Mouse (Mus musculus): Measurements from ENCODE around the gene Timm23. TPM values are rescaled to one million over a fixed set of nuclear protein-coding genes. Genes with fewer than 3 reads are reported as not detected.

Timm23 gene
- polyA plus RNA-seq, 1 experiment from 2014 or later: 350 TPM

DNA sequence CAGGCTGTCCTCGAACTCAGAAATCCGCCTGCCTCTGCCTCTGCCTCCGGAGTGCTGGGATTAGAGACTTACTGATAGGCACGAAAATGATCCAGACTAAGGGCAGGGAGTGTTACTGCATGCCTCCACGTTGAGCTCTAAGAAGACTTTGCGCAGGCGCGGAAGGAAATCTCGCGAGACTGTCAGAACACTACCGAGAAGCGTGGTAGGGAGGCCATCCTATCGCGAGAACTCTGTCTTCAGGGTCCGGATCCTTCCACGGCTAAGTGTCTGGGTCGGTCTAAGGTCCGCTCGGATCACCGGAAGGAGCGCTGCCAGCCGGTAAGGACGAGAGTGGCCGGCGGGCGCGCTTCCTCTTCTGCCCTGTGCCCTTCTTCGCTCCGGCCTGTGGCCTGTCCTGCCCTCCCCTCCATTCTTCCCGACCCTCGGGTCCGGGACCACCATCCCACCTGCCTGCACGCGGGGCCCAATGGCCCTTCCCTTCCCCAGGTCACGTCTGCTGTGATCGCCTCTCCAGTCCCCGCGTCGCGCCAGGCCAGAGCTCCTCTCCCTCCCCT, 41.9 kb downstream of the Timm23 start, which contains the start of gene Ncoa4:
Ncoa4 (plus strand) TSS at position 176 of the 557 bp plus-strand sequence.
- no peaks in the 10 kb centered on the region for H3K27me3 ChIP-seq (replicated peaks; ENCODE audit: control insufficient read depth, insufficient read depth, low read length)
- H3K4me3 ChIP-seq (ENCODE audit: low read length): peak within 1 kb of the TSS; percentile 90
- peak; percentile 91 for ATAC-seq
- H3K4me2 ChIP-seq (ENCODE audit: low read depth, low read length): peak within 1 kb of the TSS; percentile 78
- H3K36me3 ChIP-seq (ENCODE audit: control insufficient read depth, insufficient read depth, low read length): no peaks in the 10 kb centered on the region
- H3K4me1 ChIP-seq (ENCODE audit: control insufficient read depth, insufficient read depth, low read length): peaks cover 19% of the 10 kb centered on the region
- peak within 1 kb of the TSS; percentile 95 for H3K9ac ChIP-seq (ENCODE audit: low read depth, low read length)
- H3K9me3 ChIP-seq (ENCODE audit: control insufficient read depth, low read length): no peaks in the 10 kb centered on the region
- WGBS: under 1% methylated on average over 40 of the region's 40 CpGs
- H3K27ac ChIP-seq (ENCODE audit: low read length): peak within 1 kb of the TSS; percentile 94

DNA sequence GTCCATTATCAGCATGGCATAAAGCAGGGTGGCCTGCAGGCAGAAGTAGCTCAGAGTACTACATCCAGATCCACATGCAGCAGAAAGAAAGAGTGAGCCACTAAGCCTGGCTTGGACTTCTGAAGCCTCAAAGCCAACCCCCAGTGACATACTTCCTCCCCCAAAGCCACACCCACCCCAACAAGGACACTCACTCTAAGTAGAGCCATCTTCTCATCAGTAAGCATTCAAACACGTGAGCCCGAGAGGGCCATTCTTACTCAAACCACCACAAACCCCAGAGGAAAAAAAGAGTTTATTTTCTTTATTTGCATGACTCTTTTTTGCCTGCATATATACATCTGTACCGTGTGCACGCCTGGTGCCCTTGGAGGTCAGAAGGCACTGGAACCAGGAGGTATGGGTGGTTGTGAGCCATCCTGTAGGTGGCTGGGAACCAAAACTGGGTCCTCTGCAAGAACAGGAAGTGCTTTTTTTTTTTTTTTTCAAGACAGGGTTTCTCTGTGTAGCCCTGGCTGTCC, 42.5 kb downstream of the Timm23 start:
- Histone ChIP-seq H3K9me3 (ENCODE audit: control insufficient read depth, low read length) (no peaks in the 10 kb centered on the region), H3K27ac (ENCODE audit: low read length) (peak overlapping the region; percentile 63), H3K27me3 (replicated peaks; ENCODE audit: control insufficient read depth, insufficient read depth, low read length) (no peaks in the 10 kb centered on the region), H3K4me2 (ENCODE audit: low read depth, low read length) (peak overlapping the region; percentile 57), H3K4me3 (ENCODE audit: low read length) (peak overlapping the region; percentile 90), H3K4me1 (ENCODE audit: control insufficient read depth, insufficient read depth, low read length) (peaks cover 19% of the 10 kb centered on the region), H3K36me3 (ENCODE audit: control insufficient read depth, insufficient read depth, low read length) (no peaks in the 10 kb centered on the region), H3K9ac (ENCODE audit: low read depth, low read length) (peak overlapping the region; percentile 65)
- ATAC-seq: peak; percentile 7; the same call in 1 of the 2 replicates
- WGBS: 37% methylated on average over 4 of the region's 4 CpGs

GRCm38 (mm10) chr14:32154758-32155157, 46.9 kb downstream of the Timm23 start:
- Histone ChIP-seq H3K4me2 (ENCODE audit: low read depth, low read length) (no peak overlapping the region), H3K27ac (ENCODE audit: low read length) (no peak overlapping the region), H3K36me3 (ENCODE audit: control insufficient read depth, insufficient read depth, low read length) (no peaks in the 10 kb centered on the region), H3K4me3 (ENCODE audit: low read length) (no peak overlapping the region), H3K27me3 (replicated peaks; ENCODE audit: control insufficient read depth, insufficient read depth, low read length) (no peaks in the 10 kb centered on the region), H3K9ac (ENCODE audit: low read depth, low read length) (no peak overlapping the region), H3K9me3 (ENCODE audit: control insufficient read depth, low read length) (no peaks in the 10 kb centered on the region), H3K4me1 (ENCODE audit: control insufficient read depth, insufficient read depth, low read length) (no peaks in the 10 kb centered on the region)
- 85% methylated on average over 6 of the region's 6 CpGs for WGBS
- ATAC-seq: no peak

DNA sequence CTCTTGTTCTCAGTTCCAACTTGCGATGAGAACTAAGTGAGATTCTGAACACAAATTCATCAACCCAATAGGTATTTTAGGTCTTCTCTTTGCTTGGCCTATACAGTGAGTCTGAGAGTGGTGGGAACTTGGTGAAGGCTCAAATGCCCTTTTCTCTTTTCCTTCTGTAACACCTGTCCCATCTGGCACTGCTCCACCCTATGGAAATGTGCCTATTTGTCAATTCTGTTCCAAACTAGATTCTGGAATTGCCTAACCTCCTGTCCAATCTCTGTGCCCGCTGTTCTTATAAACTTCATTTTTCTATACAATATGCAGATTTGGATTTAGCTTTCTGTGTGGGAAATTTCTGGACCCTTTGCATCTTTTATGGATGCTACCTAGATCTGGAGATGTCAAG, 48.5 kb downstream of the Timm23 start:
- H3K36me3 ChIP-seq (ENCODE audit: control insufficient read depth, insufficient read depth, low read length): no peaks in the 10 kb centered on the region
- 93% methylated on average over 2 of the region's 2 CpGs for WGBS
- H3K9me3 ChIP-seq (ENCODE audit: control insufficient read depth, low read length): no peaks in the 10 kb centered on the region
- H3K27ac ChIP-seq (ENCODE audit: low read length): no peak overlapping the region
- no peak overlapping the region for H3K4me3 ChIP-seq (ENCODE audit: low read length)
- no peak overlapping the region for H3K4me2 ChIP-seq (ENCODE audit: low read depth, low read length)
- H3K27me3 ChIP-seq (replicated peaks; ENCODE audit: control insufficient read depth, insufficient read depth, low read length): no peaks in the 10 kb centered on the region
- no peaks in the 10 kb centered on the region for H3K4me1 ChIP-seq (ENCODE audit: control insufficient read depth, insufficient read depth, low read length)
- ATAC-seq: no peak
- H3K9ac ChIP-seq (ENCODE audit: low read depth, low read length): no peak overlapping the region

DNA sequence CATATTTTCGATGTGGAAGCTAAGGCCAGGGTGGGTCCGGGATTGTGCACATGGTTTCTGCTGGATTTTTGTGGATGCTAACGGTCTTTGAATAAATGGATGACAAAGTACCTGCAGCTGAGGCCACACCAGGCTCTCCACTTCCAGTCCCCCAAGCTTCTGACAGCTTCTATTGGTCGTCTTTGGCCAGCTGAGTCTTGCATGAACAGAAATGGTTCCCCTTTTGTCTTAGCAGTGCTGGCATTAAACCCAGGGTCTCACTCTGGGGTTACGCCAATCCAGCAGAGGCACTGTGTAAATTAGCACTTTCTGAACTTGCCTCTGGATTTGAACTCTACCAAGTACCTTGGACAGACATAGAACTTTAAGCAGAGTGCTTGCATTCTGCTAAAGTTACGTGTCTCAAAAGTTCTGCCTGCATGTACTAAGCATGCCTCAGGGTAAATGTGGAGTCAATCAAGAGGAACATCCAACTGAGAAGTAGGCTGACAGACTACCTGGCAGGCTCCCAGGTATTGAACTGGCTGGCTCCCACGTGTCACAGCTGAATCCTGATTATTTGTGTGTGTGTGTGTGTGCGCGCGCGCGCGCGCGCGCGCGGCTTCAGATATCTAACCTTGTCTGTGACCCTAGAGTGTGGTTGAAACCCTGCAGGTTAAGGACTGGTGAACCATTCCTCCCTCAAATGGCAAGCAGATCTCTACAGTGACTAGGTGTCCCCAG, 49.3 kb downstream of the Timm23 start:
- no peak overlapping the region for H3K4me2 ChIP-seq (ENCODE audit: low read depth, low read length)
- no peaks in the 10 kb centered on the region for H3K36me3 ChIP-seq (ENCODE audit: control insufficient read depth, insufficient read depth, low read length)
- no peak overlapping the region for H3K9ac ChIP-seq (ENCODE audit: low read depth, low read length)
- H3K27ac ChIP-seq (ENCODE audit: low read length): no peak overlapping the region
- H3K27me3 ChIP-seq (replicated peaks; ENCODE audit: control insufficient read depth, insufficient read depth, low read length): no peaks in the 10 kb centered on the region
- ATAC-seq: no peak
- WGBS: 91% methylated on average over 18 of the region's 18 CpGs
- H3K9me3 ChIP-seq (ENCODE audit: control insufficient read depth, low read length): no peaks in the 10 kb centered on the region
- no peak overlapping the region for H3K4me3 ChIP-seq (ENCODE audit: low read length)
- H3K4me1 ChIP-seq (ENCODE audit: control insufficient read depth, insufficient read depth, low read length): no peaks in the 10 kb centered on the region

- Histone ChIP-seq H3K4me2 (ENCODE audit: low read depth, low read length) (no peak overlapping the region), H3K27ac (ENCODE audit: low read length) (no peak overlapping the region), H3K4me3 (ENCODE audit: low read length) (no peak overlapping the region), H3K9ac (ENCODE audit: low read depth, low read length) (no peak overlapping the region), H3K9me3 (ENCODE audit: control insufficient read depth, low read length) (no peaks in the 10 kb centered on the region), H3K4me1 (ENCODE audit: control insufficient read depth, insufficient read depth, low read length) (no peaks in the 10 kb centered on the region), H3K27me3 (replicated peaks; ENCODE audit: control insufficient read depth, insufficient read depth, low read length) (no peaks in the 10 kb centered on the region), H3K36me3 (ENCODE audit: control insufficient read depth, insufficient read depth, low read length) (no peaks in the 10 kb centered on the region)
- WGBS: 82% methylated on average over 2 of the region's 2 CpGs
- ATAC-seq: no peak
Observed at GRCm38 (mm10) chr14:32150872-32151271, 50.8 kb downstream of the Timm23 start.

DNA sequence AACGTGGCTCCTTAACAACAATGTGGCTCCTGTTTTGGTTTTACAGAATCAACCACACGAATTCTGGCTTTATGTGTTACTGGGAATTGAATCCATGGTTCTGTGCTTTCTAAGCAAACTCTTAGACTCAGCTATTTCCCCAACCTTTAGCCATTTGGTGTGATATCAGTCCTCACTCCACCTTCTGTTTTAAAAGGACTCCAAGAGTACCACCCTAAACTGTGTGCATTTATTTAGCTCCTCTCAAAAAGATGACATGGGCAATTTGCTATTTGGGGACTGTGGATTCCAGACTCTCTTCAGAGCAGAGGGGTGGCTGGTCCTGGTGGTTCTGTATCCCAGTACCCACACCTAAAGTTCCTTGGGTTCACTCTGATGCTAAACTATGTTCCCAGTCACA, 55.1 kb downstream of the Timm23 start:
- ATAC-seq: no peak
- no peak overlapping the region for H3K4me2 ChIP-seq (ENCODE audit: low read depth, low read length)
- 69% methylated on average over 2 of the region's 2 CpGs for WGBS

DNA sequence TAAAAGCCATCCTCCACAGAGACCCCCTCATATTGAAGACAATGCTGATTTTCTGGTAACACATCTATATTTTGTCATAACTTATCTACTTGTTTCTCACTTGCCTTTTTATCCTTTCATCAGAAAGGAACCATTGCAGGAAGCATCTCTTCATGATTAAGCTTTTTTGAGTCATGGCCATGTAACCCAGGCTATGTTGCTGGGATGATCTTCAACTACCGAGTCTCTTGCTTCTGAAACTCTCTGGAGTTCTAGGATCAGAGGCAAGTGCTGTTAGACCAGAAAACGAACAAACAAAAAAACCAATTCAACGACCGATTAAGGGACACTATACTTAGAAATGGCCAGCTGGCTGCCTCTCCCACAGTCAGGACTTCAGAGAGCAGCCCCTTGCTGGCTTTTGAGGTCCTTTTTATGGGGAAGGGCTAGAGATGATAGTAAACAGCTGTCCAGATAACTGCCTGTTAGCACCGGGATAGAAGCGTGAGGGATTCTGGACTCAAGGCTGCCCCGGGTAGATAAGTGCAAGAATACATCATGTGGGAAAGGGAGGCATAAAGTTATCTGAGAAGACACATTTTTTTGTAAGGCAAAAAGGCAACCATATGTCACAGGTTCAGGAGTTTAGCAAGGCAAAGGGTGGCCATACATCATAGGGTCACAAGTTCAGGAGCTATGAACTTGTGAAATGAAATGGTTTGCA, 55.7 kb downstream of the Timm23 start:
- WGBS: 65% methylated on average over 7 of the region's 7 CpGs
- no peaks in the 10 kb centered on the region for H3K4me1 ChIP-seq (ENCODE audit: control insufficient read depth, insufficient read depth, low read length)
- H3K4me3 ChIP-seq (ENCODE audit: low read length): no peak overlapping the region
- H3K9me3 ChIP-seq (ENCODE audit: control insufficient read depth, low read length): no peaks in the 10 kb centered on the region
- H3K27me3 ChIP-seq (replicated peaks; ENCODE audit: control insufficient read depth, insufficient read depth, low read length): no peaks in the 10 kb centered on the region
- H3K36me3 ChIP-seq (ENCODE audit: control insufficient read depth, insufficient read depth, low read length): no peaks in the 10 kb centered on the region
- H3K27ac ChIP-seq (ENCODE audit: low read length): no peak overlapping the region
- no peak overlapping the region for H3K4me2 ChIP-seq (ENCODE audit: low read depth, low read length)
- no peak overlapping the region for H3K9ac ChIP-seq (ENCODE audit: low read depth, low read length)
- peak; percentile 71 for ATAC-seq

More for the DNA sequence above, 55.1 kb downstream of the Timm23 start:
- Histone ChIP-seq H3K9me3 (ENCODE audit: control insufficient read depth, low read length) (no peaks in the 10 kb centered on the region), H3K27ac (ENCODE audit: low read length) (no peak overlapping the region), H3K27me3 (replicated peaks; ENCODE audit: control insufficient read depth, insufficient read depth, low read length) (no peaks in the 10 kb centered on the region), H3K4me1 (ENCODE audit: control insufficient read depth, insufficient read depth, low read length) (no peaks in the 10 kb centered on the region), H3K4me3 (ENCODE audit: low read length) (no peak overlapping the region), H3K9ac (ENCODE audit: low read depth, low read length) (no peak overlapping the region), H3K36me3 (ENCODE audit: control insufficient read depth, insufficient read depth, low read length) (no peaks in the 10 kb centered on the region)

GRCm38 (mm10) chr14:32145401-32145800, 56.3 kb downstream of the Timm23 start:
- Histone ChIP-seq H3K9me3 (ENCODE audit: control insufficient read depth, low read length) (no peaks in the 10 kb centered on the region), H3K4me3 (ENCODE audit: low read length) (no peak overlapping the region), H3K4me1 (ENCODE audit: control insufficient read depth, insufficient read depth, low read length) (no peaks in the 10 kb centered on the region), H3K4me2 (ENCODE audit: low read depth, low read length) (no peak overlapping the region), H3K27ac (ENCODE audit: low read length) (no peak overlapping the region), H3K36me3 (ENCODE audit: control insufficient read depth, insufficient read depth, low read length) (no peaks in the 10 kb centered on the region), H3K27me3 (replicated peaks; ENCODE audit: control insufficient read depth, insufficient read depth, low read length) (no peaks in the 10 kb centered on the region), H3K9ac (ENCODE audit: low read depth, low read length) (no peak overlapping the region)
- 73% methylated on average over 4 of the region's 4 CpGs for WGBS
- ATAC-seq: no peak

Measured in intestine, embryonic 16.5 days (tissue).